Mouse (Mus musculus) right cerebral cortex, postnatal 14 days (tissue): ENCODE data around the gene Slc46a3.
"Not testable (repeated sequence)": the region's sequence is repeated elsewhere in the genome, so short reads cannot be mapped to it uniquely, and the experiment has no call there.

ENCODE experiments used
- DNase-seq: peaks from one replicate; pipeline ENCODE4 v3.0.0; 2022

Slc46a3 gene

DNA sequence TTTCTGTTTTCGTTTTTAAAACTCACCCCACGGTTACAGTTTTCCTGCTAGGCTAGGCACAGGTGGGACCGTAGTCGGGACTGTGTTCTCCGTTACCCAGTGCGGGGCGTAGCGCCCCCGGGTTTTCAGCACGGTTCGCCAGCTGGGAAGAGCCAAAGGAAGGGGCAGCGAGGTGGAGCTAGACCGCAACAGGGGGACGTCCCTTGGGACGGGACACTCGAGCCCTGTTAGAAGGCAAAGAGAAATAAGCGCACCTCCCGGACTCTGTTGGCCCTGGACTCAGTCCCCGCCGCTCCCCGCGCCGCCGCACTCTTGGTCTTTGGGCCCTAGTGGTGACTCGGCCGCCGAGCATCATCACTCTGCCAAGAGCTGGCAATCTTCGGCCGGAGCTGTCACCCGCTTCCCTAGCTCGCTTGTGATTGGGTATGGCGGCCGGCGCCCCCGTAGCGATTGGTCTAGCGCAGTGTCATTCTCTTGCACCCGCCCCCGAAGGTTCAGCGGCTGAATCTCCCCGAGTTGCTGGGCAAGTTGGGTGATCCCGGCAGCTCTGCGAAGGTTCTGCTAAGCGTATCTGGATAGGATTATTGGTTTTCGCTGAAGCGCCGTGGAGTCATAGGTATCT lies at the start of gene Slc46a3:
Slc46a3 (minus strand) TSS at position 361 of the 622 bp plus-strand sequence.
- peak; percentile 87 for DNase-seq

DNA sequence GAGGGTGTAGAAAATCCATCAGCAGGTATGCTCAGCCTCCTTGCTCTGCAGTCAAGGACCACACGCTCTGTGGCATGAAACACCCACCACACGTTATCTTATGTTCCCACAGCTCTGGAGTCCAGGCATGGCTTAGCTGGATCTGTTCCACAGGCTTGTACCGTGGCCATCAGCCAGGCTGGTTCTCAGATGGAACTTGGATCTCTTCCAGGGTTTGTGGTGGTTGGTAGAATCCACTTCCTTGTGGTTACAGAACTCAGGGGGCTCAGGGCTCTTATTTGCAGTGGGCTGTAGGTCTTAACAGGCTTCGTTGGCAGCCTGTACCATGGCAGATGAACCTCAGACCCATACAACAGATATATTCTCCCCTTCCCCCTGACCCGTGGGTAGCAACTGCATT lies 44.6 kb upstream of the Slc46a3 start:
- no peak for DNase-seq

DNA sequence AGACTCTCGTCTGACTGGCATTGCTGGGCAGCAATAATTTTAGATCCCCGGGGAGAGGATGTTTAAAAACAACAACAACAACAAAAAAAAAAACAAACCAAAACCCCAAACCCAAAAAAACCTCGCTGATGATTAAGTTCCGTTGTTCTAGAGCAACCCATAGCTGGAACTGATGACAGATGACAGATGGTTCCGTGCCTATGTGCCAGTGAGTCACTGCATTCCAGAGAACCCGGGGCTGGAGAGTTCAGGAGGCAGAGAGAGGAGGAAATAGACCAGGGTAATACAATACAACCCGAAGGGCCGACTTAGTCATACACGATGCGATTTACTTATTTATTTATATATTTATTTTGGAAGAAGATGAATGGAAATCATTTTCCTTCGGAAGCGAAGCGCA lies 40.5 kb upstream of the Slc46a3 start:
- no peak for DNase-seq

DNA sequence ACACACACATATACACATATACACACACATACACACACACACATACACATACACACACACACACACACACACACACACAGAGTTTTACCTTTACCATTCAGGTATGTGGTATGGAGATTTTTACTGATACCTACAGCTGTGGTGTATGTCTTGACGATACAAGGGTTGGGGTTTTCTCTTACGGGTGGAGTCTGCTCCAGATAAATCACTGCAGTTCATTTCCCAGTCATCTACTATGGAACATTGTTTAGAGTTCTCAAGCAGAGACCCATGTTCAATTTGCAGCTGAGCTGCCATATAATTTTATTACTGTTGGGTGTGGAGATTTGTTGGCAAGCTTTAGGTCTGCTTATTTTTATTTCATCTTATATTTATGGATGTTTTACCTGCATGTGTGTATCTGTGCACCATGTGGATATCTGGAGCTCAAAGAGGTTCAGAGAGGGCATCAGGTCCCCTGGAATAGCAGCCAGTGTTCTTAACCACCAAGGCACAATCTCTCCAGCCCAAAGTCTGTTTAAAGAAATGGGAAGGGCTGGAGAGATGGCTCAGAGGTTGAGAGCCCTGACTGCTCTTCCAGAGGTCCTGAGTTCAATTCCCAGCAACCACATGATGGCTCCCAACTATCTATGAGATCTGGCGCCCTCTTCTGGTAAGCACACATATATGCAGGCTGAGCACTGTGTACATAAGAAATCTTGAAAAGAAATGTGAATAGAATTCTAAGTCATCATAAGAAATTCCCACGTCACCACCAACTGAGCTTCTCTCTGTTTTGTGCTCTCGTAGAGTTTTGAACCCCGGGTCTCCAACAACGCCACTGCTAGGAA lies 34.3 kb upstream of the Slc46a3 start:
- no peak for DNase-seq

DNA sequence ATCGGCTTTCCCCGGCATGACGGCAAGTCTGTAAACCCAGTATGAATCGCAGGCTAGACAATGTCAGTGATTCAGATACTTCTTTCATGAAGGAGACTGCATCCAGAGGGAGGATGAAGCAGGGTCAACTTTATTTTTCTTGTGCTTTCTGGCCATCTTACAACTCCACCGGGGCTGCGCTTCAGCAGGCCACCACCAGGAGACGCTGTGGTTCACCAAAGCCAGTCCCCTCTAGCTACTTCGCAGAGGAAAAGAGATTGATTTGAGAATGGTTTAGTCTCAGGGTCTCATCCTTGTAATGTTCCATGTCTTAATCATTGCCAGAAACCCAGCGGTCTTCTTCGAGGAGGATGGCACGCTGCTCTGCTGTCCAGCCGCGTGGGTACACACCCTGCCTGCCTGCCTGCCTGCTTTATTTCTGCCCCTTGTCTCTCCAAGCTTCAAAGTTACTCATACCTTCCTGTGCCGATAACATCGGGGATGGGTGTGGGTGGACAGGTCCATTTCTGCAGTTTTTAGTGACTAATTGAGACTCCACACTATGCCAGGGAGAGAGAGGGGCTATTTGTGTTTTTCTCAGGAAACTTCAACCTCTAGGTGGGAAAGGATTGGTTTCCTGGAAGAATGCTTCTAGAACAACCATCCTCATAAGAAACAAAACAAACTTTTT lies 31.5 kb upstream of the Slc46a3 start:
- DNase-seq = no peak

DNA sequence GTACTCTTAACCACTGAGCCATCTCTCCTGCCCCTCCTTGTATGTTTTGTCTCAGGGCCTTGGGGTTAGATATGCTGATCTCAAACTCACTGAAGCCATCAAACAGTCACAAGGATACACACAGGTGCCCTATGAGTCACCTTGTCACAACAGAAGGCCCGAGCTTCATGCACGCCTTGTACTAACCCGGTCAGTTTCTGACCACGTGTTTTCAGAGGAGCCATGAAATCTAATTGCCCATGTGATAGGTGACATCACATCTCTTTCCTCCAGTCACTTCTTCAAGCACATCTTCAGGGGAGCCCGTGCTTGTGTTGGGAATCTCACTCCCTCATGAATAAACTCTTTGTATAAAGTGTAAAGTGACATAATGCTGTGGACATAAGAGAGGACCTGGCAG lies 30.0 kb upstream of the Slc46a3 start:
- DNase-seq = no peak

DNA sequence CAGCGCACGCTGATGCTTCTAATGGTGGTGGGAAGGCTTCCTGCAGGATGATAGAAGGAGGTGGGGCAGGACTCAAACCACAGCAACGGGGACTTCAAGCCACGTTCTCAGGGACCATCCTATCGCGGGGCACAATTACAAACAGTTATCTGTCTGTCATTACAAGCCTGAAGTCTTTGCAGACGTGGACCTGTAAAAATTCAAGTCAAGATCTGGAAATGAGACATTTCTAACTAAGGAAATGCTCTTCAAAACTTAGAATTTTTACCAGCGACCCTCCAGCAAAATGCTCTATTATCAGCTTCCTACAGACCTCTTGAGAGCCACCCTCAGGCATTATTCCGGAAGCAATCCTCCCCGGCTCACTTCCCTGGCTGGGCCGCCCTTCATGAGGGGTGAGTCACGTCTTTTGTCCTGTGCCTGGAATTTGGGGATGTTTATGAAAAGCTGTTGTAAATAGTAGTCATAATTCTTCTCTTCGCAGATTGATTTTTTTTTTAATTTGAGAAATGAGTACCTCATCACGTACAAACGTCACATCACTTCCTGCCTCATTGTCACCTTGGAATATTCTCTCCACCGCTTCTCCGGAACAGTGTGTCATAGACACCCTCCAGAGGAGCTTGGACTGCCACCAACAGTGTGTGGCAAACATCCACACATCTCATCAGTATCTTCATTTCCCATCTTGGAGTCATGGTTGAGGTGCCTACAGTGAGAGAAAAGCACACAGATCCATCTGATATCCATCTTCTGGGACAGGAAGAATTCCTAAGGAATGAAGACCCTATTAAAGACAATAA lies 23.6 kb upstream of the Slc46a3 start:
- no peak for DNase-seq

DNA sequence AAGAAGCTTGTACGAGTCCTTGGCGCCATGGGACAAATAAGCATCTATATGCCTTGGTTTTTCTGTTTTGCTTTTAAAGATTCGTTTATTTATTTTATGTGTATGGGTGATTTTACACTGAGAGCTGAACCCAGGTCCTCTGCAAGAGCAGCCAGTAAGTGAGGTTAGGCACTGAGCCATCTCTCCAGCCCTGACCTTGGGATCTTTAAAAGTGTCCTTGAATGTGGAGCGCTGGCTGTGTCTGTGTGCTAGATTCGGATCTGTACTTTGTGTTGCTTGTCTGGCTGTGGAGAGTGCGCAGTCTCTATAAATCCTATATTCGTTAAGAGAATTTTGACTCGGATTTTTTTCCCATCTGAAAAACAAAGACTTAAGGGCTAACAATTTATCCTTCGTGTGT lies 21.6 kb upstream of the Slc46a3 start:
- DNase-seq = no peak

DNA sequence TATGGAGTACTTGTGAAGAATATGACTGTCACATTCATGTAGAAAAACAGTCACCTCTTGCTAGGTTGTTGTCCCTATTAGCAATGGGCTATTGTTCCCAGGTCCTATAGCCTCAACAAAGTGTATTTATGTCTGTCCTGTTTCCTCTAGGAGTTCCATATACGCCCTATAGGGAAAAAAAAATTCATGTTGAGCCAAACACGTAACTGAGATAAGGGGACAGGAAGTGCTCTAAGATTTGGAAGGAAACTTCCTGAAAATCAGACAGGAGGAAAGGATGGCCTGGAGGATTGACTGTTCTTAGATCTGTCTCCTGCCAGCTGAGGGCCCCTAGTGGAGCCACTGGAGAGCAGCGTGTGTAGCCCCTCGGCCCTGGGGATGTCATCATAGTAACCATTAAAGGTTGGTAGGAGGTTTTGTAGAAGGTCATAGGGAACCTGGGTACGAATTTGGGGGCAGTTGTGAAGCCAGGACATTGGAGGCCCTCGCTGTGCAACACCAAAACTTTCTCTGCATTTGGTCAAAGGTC lies 20.5 kb upstream of the Slc46a3 start:
- DNase-seq = no peak

DNA sequence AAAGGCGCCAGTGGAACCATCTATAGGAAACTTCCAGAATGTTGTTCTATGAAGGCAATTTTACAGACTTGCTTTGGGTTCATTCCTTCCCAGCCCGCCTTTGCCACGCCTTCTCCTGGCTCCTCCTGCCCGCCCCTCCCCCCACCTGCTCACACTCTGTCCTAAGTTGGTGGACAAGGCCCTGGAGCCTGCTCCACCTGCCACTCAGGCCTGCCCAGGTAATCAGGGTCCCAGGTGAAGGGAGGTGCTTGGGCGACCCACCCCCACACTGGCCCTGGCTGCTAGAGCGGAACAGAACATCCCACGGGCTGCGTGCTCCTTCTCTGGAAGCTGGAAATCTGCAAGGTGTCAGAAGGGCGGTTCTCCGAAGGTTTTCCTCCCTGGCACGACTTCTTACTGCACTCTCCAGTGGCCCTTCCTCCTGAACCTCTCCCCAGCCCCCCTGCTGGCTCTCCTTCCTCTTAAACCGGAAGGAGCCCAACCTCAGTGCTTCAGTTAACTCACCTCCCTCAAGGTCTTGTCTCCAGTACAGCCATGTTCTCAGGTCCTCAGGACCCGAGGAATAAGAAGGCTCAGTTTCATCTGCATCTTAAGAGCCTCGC lies 18.7 kb upstream of the Slc46a3 start:
- DNase-seq = no peak

DNA sequence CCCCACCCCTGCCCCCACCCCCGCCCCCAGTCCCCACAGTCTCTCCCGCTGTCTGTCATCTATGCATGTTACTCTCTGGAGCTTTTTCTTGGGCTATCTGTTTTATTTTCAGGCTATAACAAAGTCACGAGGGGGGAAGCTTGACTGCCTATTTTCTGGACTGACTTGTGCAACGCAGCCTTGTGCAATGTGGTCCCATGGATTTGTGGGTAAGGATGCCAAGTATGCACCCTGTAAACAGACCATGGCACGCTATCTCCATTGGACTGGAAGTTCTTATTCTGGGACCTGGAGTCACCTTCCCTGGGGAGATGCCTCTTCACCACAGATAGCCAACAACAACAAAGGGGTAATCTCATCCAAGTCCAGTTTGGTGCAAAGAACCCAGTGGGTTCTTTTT lies 17.1 kb upstream of the Slc46a3 start:
- DNase-seq = no peak

DNA sequence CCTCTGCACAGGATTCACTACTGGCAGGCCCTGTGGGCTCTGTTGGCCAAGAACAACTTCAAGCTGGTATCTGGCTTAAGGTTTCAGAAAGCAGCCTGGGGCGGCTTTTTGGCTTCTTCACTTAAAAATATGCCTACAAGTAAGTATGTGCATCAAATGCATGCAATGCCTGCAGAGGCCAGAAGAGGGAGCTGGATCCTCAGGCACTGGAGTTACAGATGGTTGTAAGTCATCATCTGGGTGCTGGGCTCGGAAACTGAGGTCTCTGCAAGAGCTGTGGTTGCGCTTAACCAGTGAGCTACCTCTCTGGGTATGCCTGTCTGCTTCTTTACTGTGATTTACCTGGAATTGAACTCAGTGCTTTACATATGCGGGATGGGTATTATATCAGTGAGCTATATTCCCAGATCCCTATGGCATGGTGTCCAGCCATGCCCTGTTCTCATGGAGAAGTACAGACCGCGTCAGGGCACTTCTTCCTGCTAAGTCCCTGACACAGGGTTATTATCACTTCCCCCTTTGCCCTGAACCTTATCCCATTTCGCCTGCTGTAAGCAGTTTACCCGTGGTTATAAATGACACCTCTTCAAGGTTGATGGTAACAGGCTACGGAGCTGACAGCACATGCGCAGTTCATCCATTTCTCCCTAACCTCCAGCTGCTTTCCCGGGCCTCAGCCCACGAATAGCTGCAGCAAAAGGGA lies 16.3 kb upstream of the Slc46a3 start:
- DNase-seq = no peak

DNA sequence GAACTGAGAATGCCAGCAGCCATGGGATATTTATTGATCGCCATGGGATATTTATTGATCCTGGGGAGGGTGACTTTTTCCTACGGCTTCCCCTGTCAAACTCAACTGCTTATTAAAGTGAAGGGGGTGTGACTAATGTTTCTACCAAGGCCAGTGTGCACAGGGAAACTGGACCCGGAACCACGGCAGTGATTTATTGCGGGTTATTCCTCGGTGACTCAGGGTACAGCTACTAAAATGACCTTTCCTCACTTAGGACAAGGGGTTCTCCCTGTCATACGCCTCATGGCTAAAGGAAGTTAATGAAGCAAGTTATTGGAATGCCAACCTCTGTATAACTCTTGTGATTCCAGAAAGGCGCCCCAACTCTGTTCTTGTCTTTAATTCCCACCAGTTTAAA lies 13.2 kb upstream of the Slc46a3 start:
- DNase-seq = no peak

DNA sequence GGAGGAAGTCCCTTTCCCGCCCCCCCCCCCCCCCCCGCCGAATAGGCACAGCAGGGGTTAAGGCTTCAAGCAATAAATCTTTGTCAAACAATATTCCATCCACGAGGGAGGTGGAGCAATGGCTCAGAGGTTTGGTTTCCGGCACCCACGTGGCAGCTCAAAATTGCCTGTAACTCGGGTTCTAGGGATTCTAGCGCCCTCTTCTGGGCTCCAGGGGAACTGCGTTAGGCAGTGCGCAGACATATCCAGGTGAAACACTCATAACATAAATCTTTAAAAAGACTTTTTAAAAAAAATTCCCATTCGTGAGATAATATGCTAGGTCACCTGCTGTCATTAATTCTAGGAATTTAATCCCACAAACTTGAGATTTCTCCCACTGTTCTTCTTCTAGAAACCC lies 12.5 kb upstream of the Slc46a3 start:
- no peak for DNase-seq

DNA sequence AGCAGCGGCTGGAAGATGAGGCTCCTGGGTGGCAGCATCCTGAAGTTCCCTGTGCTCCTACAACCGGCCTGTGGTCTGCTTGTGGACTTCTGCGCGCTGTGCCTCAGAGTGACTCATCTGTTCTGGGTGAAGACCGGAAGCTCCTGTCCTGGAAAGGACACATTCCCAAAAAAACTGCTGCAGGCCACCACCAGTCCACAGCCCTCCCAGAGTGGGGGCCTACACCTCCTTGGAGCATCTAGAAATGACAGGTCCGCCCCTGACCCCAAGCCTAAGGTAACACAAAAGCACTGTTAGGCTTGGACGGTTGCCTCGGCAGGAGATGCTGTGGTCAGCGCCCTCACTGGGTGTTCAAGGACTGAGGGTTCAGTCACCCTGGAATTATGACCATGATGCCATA lies 8.6 kb upstream of the Slc46a3 start:
- no peak for DNase-seq

DNA sequence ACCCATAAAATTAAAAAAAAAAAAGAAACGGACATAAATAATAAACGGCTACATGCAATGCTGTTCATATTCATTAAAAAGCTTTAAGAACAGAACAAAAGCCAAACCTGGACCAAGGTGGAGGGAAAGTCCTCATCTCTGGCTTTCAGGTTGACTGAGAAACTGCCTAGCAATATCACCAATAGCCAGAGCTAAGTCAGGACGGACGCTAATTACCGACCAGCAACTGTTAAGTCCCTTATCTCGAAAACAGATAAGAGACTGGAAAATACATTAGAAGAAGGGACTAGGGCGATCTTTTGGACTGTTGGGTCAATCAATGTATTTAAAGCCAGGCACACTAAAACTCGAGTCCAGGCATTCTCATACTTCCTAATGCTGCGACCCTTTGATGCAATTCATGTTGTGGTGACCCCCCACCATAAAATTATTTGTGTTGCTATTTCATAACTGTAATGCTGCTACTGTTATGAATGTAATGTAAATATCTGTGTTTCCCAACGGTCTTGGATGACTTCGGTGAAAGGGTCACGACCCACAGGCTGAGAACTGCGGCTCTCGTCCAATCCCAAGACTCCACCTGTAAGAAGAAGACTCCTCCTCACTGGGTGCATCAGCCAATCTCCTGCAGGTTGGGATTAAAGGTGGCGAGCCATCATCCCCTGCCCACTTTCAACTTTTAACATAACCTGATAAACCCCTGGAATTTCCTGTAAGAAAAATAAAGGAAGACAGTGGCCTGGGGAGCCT lies 7.6 kb upstream of the Slc46a3 start:
- no peak for DNase-seq

DNA sequence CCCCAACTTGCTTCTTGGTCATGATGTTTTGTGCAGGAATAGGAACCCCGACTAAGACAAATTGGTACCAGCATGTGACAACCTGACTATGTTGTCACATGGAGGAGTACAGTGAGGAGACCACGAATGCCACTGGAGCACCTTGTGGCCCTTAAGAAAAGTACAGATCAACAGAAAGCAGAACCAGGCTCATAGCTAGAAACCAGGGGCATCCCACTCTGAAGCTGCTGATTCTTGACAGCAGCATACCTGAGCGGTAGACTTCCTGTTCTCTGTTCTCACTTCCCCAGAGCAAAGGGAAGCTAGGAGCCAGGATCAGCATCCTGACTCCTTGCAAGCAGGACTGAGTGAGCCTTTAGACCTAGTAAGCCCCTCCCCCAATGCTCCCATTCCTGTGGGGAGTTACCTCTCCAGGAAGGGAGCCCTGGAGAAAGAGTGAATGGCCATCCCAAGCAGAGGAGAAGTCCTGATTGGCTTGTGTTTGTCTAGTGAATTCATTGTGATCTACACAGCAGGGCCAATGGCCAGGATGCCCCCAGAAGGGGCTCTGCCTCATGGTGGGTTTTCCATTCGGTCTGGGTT lies 4.4 kb upstream of the Slc46a3 start:
- DNase-seq = no peak

DNA sequence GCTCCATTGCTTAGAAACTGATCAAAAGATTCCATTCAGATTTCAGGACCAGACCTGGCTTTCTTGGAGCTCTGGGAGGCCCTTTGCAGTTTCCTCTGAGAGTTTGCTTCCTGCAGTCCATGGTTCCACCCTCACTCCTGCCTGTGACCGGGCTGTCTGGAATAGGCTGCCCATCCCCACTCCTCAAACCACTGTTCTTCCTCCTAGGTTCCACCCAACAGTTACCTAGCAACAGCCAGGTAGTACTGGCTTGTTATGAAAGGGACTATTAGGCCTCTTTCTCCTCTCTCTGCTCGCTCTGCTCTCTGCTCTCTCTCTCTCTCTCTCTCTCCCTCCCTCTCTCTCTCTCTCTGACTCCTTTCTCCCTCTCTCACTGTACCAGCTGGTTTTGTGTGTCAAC lies 3.6 kb upstream of the Slc46a3 start:
- DNase-seq = no peak

DNA sequence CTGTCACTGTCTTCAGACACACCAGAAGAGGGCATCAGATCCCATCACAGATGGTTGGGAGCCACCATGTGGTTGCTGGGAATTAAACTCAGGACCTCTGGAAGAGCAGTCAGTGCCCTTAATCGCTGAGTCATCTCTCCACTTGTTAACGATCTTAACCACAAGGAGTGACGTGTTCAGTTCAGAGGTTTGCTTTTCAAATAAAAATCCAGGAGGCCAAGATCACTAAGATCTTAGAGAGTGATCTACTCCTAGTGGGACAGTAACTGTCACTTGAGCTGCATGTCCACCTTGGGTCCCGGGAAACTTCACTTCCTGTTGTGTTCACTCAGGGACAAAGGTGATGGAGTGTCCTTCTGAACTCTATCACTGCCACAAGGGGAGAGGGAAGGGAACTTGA lies 1.9 kb upstream of the Slc46a3 start:
- not testable (repeated sequence) for DNase-seq

DNA sequence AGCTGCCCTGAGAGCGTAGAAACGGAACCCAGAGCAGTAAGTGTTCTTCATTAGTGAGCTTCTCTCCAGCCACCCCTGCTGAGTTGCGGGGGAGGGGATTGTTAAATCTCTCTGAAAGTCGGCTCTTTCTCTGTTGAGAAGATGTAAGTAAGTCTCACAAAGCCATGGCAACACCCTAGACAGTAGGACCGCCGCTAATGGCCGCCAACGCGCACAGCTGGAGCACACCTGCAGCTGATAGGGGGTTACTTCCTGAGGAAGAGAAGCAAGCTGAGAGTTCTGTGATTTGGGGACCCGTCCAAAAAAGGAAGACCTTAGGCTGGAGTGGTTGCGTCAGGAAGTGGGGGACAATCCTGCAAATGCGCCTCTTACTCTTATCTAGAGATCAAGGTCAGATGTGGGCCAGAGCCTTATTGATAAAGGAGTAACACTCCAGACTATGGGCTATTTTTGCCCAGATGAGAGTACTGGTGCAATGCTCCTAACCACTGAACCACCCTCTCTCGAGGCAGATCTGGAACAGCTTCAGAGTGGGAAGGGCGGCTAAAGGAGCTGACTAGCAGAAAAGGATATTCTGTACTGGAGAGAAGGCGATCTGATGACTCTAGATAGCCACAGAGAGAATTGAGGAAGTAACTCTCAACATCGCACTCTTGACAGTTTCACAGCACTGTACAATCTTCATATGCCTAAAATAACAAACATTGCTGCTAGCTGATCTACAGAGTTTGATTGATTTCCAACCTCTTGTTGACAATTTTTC lies 1.0 kb upstream of the Slc46a3 start:
- no peak for DNase-seq
